Mouse (Mus musculus) myocyte (in vitro differentiated cells): Measurements from ENCODE around the gene Ppp1r1a.

ENCODE experiments used
- CEBPB ChIP-seq: IDR thresholded peaks from 2 replicates; pipeline ENCODE4 v1.6.1; 2011; ENCODE audit warnings: mild to moderate bottlenecking, moderate library complexity; ENCODE audit not compliant: poor library complexity, insufficient read depth, severe bottlenecking
- E2F4 ChIP-seq: IDR thresholded peaks from one replicate; pipeline ENCODE4 v1.6.1; 2011; ENCODE audit warnings: mild to moderate bottlenecking, control low read depth, moderate library complexity; ENCODE audit not compliant: insufficient read depth
- MAX ChIP-seq: IDR thresholded peaks from one replicate; pipeline ENCODE4 v1.6.1; 2011; ENCODE audit warnings: low read depth, mild to moderate bottlenecking, control low read depth
- MYOD1 ChIP-seq, 3 experiments: IDR thresholded peaks; one replicate each; pipeline ENCODE4 v1.6.1; 2011; ENCODE audit warnings: control low read depth in 2 of 3, low read depth in 2 of 3, mild to moderate bottlenecking in 2 of 3, moderate library complexity in 1 of 3; ENCODE audit not compliant: insufficient read length in 2 of 3, control insufficient read depth in 1 of 3
- POLR2A ChIP-seq: IDR thresholded peaks from one replicate; pipeline ENCODE4 v1.6.1; 2011; ENCODE audit warnings: low read depth, mild to moderate bottlenecking, control low read depth, moderate library complexity; ENCODE audit not compliant: insufficient read length

GRCm38 (mm10) chr15:103518600-103519385, 19.0 kb downstream of the Ppp1r1a start:
- TF ChIP-seq MYOD1 (IDR thresholded peaks at IDR 0.05; ENCODE audit: control insufficient read depth in 1 of 3, insufficient read length in 2 of 3, low read depth in 2 of 3): no peak
- no peak for TF ChIP-seq MAX
- no peak for TF ChIP-seq E2F4
- no peak for TF ChIP-seq CEBPB
- TF ChIP-seq POLR2A: no peak
